Mouse (Mus musculus) spleen, embryonic (tissue): ENCODE data around the gene Ap4s1.

Source experiments
- CTCF ChIA-PET: fragments of 350-600 bp; sonication (Branson Sonifier 250); formaldehyde crosslinking; loops from one replicate; lab custom pipeline; 2022; lab: Charles Lee

The Ap4s1 gene

DNA sequence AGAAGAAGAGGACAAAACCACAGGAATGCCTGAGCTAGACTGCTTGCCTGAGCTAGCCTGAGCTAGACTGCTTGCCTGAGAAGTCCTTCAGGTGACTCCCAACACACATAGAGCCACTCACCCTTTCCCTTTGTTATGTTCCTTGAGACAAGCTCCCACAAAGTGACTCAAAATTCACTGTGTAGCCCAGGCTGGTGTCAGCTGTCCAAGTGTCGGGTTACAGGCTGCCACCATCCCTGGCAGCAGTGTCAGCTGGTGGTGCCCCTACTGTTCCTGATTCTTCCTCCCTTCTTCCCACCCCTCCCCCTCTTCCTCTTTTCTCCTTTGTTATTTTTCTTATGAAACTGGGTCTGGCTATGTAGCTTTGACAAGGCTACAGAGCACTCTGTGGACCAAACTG lies 13.0 kb downstream of the Ap4s1 start:
- CTCF ChIA-PET, result no interaction called here

DNA sequence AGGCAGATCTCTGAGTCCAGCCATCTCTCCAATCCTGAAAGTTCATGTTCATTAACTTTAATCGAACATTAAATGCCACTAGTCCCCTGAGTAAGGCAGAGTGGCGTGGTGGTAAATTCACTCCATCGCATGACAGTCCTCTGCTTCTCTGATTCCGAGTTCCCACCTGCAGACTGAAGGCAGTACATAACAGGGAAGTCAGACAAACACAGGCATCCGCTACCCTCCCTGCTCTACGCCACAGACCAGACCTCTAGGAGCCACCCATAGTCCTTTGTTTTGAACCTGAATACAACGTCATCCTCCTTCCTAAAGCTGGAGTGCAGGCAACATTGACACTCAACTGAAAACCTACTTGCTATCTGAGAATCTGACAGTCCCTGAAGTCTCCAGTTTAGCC lies 13.7 kb downstream of the Ap4s1 start:
- CTCF ChIA-PET, result no interaction called here

DNA sequence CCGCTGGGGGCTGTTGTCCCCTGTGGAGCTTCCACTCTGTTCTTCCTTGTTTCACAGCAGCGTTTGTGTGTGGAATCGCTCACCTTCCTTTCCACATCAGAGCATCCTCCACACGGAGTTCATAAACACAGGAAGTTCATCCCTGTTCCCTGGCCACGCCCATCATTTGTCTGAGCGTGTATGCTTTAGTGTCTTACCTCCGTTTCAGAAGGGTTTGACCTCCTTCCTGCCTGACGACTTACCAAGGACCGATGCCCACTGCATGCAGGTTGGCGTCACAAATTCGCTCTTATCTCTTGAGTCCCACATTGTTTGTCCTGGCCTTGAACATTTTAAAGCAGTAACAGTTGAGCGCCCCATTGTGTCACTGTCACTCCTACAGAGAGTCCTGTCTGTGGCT lies 14.9 kb downstream of the Ap4s1 start:
- CTCF ChIA-PET, result no interaction called here

DNA sequence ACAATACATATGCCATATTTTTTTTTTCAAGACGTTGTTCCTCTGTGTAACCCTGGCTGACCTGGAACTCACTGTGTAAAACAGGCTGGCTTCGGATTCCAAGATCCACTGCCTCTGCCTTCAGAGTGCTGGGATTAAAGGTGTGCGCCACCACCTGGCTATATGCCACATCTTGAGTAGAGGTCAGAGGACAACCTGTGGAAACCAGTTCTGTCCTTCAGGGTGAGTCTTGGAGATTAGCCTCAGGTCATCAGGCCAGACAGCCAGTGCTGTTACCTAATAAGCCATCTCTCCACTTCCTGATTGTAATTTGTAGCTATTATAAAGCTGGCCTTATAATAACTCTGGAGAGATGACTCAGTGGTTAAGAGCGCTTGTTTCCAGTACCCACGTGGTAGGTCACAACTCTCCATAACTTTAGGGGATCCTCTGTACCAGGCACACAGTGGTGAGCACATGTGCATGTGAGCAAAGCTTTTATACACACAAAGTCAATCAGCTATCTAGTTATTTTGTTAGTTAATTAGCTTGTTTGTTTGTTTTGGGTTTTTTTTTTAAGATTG lies 15.9 kb downstream of the Ap4s1 start:
- CTCF ChIA-PET, result no interaction called here

DNA sequence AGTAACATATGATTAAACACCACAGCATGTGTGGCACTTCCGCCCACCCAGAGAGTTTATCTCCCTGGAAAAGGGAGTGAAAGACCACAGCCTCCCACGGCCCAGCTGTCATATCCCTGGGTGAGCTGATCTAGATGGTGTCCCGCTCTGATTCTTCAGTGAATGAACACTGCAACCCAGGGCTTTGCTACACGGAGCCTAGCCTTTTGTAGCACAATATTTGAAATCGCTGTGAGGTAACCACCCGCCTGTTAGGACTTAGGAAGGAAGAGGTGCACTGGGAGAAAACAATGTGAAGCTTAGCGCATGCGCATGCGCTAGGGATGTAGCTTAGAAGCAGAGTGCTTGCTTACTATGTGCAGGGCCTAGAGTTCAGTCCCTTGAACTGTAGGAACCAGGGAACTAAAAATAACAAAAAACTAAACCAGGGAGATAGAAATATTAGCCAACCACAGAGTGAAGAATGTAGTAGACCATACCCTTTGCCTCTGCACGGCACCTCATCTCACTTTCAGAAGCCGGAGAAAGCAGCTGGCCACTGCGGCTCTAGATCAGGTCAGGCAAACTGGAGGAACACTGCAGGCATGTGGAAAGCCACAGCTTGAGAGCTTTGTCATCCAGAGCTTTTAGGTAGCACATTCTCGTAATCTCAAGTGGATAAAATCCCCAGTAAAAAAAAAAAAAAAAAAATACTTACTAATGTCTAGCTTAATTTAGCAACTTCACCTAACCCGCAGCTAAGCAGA lies 18.3 kb downstream of the Ap4s1 start:
- CTCF ChIA-PET, result no interaction called here

DNA sequence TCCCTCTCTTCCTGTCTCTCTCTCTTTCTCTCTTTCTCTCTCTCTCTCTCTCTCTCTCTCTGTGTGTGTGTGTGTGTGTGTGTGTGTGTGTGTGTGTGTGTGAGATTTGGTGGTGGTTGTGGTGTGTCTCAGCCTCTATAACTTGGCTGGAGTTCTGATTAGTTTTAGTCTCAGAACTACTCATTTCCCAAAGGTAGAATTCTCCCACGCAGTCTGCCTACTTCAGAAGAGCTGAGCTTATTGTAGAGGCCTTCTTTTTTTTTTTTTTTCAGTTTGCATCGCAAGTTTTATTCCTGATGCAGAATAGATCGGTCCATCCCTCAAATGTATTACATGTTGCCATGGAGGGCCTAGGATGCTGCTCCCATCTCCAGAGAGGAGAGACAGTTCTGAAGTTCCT lies 18.9 kb downstream of the Ap4s1 start:
- CTCF ChIA-PET, result interaction anchor here (0.5 kb wide), 1 partner anchor 142 kb away, joined by 4 read pairs; no protein-coding TSS in a partner anchor

DNA sequence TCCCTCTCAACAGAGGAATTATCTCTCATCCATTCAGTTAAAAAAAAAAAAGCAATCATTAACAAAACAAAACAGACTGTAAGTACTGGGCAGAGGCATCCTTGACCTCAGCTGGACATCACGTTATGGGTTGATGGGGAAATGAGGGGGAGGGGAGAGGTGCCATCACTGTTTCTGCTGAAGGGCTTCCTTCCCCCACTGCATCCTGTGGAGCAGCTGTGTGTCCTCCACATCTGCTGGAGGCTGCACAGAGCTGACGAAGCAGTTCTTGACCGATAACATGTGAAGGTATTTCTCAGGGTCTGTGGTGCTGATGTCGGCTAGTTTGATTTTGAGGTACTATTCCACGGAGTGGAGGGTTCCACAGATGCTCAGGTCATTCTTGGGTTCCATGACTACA lies 19.3 kb downstream of the Ap4s1 start:
- CTCF ChIA-PET, result interaction anchor here (0.5 kb wide), 1 partner anchor 142 kb away, joined by 4 read pairs; no protein-coding TSS in a partner anchor

DNA sequence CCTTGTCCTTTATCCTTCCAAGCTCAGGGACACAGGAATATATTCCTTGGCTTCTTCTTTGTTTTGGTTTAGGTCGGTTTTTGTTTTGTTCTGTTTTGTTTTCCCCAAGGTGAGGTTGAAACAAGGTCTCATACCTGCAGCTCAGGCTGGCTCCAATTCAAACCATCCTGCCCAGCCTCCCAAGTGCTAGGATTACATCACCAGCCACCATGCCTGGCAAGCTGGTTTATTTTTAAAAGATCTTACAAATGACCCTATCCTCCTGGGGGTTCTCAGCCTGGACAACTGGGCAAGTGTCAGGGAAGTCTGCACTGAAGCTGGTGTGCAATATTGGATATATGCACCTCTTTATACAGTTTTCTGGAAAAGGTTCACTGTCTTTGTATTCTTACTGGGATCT lies 21.9 kb downstream of the Ap4s1 start:
- CTCF ChIA-PET, result no interaction called here

DNA sequence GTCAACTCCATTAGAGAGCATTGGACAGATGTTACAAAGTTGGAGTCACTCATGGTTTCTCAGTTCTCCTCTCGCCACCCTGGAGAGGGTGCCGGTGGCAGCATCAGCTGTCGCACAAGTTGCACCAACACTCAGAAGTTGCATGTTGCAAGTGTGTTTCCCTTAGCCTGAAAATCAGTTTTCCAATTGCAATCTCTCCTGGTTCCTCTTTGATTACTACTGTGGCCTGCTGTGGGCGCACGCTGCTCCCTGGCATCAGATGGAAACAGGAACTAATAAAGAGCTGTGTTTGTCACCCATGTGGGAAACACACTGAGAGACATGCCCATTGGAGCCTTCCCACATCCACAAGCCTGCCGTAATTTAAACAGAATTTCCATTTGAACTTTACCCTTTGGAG lies 27.8 kb downstream of the Ap4s1 start:
- CTCF ChIA-PET, result no interaction called here

DNA sequence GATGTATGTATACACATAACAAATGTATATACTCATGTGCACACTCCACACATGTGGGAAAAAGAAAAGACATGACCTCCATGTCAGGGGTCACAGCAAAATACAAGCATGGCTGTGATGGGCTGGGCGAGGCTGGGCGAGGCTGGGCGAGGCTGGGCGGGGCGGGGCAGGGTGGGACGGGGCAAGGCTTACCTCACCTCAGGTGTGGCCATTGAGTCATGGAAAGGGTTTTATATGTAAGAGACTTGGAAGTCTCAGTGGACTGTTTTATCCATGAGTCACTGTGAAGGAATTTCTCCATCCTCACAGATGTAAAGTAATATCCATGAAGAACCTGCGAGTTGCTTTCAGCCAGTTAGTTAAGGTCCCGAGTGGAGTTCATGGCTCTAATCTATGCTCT lies 31.0 kb downstream of the Ap4s1 start:
- CTCF ChIA-PET, result no interaction called here

DNA sequence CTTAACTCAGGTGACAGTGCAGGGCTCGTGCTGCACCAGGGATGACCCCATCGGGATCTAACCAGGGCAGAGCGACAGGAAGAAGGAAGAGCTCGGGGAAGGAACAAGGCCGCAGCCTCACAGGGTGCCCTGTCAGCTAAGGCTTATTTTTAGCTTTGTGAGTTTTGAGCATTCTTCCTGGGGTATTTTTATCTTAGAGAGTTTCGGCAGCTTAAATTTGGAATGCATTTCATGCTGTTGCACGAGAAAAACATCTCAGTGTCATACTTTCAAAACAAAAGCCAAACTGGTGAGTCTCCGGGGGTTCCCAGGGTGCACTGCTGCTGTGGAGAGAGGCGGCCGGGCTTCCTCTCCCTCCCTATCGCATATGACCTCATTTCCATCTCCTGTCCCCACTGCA lies 38.2 kb downstream of the Ap4s1 start:
- CTCF ChIA-PET, result no interaction called here

DNA sequence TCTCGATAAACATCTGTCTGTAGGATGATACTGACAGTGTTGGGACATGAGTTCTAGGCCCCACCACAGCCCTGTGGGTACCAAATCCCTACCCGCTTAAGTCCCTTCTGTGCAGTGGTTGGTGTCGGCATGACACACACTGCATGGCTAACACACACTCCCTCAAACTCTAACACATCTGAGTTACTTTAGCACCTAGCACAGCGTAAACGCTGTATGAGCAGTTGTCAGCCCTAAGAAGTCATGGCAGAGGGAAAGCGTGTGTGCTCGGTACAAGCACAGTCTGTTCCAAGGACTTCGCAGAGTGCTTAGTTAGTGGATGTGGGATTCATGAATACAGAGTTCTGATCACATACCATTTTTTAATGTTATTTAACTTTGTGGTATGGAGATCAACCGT lies 39.0 kb downstream of the Ap4s1 start:
- CTCF ChIA-PET, result no interaction called here

DNA sequence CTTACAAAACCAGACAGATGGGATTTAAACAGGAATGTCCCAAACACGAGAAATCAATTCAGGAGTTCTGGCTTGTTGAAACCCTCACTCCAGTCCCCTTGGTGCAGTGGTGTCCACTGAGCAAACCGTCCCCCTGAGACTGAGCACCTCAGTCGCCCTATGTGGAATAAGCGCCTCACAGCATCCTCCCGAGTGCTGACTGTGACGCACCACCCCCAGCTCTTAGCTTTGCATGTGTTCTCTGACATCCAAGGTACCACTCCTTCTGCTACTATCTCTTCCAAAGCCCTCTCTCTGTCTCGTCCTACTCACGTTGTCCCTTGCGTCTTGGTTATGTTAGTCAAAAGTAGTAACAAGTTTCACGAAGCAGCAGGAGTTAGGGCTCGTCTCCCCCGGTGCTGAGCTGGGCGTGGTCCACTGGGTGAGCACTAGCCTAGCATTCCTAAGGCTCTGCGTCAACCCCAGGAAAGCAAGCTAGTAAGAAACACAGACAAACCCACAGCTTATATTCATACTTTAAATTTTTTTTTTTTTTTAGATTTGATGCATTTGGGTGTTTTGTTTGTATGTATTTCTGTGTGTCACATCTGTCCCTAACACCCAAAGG lies 43.9 kb downstream of the Ap4s1 start:
- CTCF ChIA-PET, result no interaction called here

DNA sequence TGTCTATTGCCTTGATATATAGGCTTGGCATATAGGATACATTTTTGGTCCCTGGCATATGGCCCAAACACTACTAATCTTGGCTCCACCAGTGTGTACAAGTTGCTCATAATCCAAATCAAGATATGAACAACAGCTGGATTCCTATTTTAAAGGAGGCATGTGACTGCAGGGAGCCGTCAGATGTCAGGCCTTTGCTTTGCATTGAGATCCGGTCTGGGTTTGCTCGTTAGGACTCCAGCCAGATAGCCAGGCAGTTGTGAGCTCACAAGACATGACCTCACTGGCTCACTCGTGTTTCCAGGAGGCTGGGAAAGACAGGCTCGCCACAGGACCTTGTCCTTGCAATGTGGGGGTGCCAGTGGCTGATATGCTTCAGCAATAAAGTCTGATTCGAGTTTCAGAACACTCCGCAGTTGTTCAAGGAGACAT lies 45.0 kb downstream of the Ap4s1 start:
- CTCF ChIA-PET, result no interaction called here

DNA sequence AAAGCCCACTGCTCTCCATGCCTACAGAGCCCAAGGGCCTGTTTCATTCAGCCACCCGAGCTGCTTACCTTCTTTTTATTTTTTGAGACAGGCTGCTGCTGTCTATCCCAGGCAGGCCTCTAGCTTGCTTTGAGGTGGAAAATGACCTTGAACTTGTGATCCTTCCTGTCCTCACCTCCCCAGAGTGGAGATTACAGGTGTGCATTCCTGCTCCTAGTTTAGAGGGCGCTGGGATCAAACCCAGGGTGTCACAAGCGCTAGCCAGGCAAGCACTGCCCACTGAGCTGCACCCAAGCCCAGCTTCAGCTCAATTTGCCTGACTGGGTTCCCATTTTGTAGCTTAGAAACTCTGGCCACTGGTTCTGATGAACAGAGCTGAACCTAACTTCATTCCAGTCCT lies 45.5 kb downstream of the Ap4s1 start:
- CTCF ChIA-PET, result interaction anchor here (0.7 kb wide), 1 partner anchor 124 kb away, joined by 3 read pairs; no protein-coding TSS in a partner anchor

DNA sequence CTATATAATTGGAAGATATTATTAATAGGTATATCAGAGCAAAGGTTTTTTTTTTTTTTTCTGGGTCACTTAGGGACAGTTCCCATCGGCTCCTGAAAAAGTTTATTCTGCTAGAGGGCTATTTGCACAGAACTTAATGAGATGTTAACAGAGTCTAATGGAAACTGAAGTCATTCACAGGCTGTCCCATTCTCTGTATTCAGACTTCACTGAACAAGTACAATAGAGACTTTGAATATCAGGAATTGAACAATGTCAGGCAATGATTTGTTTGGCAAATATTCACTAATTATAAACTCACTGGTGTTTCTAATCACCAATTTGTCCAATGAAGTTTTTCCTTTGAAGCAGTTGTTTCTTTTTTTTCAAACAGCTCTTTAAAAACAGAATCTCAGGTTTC lies 46.0 kb downstream of the Ap4s1 start:
- CTCF ChIA-PET, result interaction anchor here (0.7 kb wide), 1 partner anchor 124 kb away, joined by 3 read pairs; no protein-coding TSS in a partner anchor

DNA sequence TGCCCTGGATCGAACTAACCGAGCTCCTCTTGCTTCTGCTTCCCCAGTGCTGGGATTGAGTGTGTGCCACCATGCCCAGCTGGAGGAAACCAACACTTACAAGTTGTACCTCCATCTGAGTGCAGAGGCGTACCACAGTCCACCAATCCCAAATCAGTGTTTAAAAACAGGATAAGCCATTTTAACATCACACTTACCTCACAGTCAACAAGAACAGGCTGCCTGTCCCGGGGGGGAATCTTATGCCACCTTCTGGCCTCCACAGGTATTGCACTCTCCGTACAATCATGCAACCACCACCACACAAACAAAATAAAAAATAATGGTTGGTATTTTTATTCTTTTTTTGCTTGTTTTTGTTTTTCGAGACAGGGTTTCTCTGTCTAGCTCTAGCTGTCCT lies 50.9 kb downstream of the Ap4s1 start:
- CTCF ChIA-PET, result interaction anchor here (0.6 kb wide), 1 partner anchor 50 kb away, joined by 3 read pairs; no protein-coding TSS in a partner anchor

DNA sequence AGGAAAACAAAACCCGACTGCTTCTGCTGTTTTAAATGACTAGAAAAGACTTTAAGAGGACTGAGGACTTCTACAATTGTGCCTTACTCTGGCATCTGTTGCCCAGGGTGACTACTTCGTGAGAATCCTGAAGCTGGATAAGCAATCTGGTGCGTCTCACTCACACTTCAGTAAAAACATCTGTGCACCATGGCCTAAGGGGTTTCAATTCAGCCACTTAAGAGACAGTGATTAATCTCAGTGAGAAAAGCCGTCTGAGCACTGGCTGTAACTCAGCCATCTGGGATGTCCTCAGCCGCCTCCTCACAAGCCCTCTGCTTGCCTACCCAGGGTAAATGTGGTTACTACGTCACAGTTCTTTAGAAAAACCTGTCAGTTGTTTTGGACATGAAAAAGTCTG lies 54.1 kb downstream of the Ap4s1 start:
- CTCF ChIA-PET, result no interaction called here

DNA sequence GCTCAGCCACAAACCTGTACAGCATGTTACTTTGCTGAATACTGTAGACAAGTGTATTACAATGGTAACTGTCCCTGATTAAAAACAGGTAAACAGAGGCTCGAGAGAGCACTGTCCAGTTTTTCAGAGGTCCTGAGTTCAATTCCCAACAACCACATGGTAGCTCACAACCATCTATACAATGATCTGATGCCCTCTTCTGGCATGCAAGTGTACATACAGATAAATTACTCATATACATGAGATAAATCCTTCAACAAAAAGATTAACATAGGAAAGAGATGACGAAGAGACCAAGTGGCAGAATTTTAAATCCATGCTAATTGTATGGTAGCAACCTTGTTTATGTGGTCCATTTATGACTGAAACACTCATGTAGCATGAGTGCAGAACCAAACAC lies 56.5 kb downstream of the Ap4s1 start:
- CTCF ChIA-PET, result no interaction called here

DNA sequence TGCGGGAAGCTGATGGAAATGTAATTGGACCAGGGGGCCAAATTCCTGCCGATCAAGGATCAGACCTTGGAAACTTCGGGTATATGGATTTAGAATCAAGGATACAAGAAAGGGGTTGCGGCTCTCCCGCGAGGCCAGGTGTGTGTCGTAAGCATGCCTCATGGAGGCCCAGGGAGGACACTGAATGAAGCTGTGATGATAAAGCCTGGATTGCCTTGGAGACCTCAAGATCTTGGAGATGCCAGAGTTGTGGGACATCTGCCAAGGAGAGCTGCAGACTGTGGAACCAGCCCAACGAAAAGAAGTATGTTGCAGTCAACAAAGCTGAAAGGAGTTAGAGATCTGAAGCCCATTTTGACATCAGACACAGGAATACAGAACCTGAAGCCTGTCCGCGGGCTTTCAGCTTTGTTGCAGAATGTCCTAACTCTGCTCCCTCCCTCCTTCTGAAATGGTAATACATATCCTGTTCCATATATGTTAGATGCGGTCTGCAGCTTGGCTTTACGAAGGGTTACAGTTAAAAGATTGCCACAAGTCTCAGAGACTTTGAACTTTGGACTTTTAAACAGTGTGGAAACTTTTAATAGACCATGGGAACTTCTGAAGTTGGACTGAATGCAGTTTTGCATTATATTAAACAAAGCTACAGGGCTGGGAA lies 65.2 kb downstream of the Ap4s1 start:
- CTCF ChIA-PET, result no interaction called here

DNA sequence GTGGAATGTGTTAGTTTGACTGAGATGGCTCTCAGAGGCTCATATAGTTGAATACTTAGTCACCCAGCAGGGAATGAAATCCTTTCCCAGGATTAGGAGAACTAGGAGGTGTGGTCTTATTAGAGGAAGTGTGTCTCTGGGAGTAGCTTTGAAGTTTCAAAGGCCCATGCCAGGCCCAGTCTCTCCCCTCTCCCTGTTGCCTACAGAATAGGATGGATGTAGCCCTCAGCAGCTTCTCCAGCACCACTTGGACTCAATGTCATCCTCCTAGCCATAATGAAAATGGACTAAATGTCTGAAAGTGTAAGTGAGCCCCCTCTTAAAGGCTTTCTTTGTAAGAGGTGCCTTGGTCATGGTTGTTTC lies 65.7 kb downstream of the Ap4s1 start:
- CTCF ChIA-PET, result no interaction called here

DNA sequence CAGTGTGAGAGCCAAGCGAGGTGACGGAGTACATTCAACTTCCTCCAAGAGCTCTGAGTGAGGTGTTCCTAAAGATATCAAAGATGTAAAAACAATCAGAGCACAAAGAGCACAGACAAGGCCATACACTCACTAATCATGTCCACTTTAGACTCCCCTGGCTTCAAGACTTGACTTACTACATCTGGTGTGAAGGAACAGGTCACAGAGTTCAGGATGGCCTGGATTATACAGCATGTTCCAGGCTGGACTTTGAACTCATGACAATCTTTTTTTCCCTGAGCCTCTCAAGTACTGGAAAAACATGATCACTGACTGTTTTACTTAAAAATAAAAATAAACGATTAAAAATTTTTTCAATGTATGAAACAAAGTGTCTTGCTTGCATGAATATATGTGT lies 68.5 kb downstream of the Ap4s1 start:
- CTCF ChIA-PET, result no interaction called here

DNA sequence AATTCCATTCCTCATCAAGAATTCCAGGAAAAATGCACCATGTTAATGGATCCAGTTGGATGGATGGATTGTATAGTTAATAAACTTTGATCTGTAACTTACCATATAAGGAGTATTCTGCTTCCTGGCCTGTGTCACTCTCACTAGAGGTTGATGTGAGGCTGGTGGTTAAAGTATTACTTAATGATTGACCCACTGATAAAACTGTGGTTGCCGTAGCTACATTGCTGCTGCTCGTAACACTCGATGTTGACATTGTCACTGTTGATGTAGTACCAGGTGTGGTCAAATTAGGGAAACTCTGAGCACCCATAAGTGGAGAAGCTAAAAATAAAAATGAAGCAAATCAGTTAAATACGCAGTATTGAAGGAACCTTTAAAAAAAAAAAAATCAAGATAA lies 76.6 kb downstream of the Ap4s1 start:
- CTCF ChIA-PET, result no interaction called here
